Mouse (Mus musculus): ENCODE measurements at regions not wholly inside any gene's neighbourhood (a gene's known extent, or its start where the extent isn't known, plus 50 kb on each side); places are given as distances from the start of the nearest gene placed in this dataset.

- TF ChIP-seq POLR2A (IDR thresholded peaks at IDR 0.05; ENCODE audit: insufficient read depth, low read depth, low read length) (no peak), CTCF (IDR thresholded peaks at IDR 0.05; ENCODE audit: insufficient read depth, low read depth, low read length) (no peak)
Observed at GRCm38 (mm10) chr3:35473351-35473750, 280.6 kb upstream of the Atp11b start.
